Mouse (Mus musculus): ENCODE data around the gene Nfic. TPM values are rescaled to one million over a fixed set of nuclear protein-coding genes. Genes with fewer than 3 reads are reported as not detected.

Gene Nfic
- polyA plus RNA-seq, 1 experiment from 2014 or later: 16.3 TPM

GRCm38 (mm10) chr10:81495151-81495550 is 39.7 kb upstream of the Nfic start:
- Histone ChIP-seq H3K9me3 (no peaks in the 10 kb centered on the region), H3K27ac (no peak overlapping the region), H3K9ac (peak overlapping the region; percentile 78), H3K4me1 (peaks cover 27% of the 10 kb centered on the region), H3K27me3 (no peaks in the 10 kb centered on the region), H3K4me2 (peak overlapping the region; percentile 92), H3K36me3 (replicated peaks) (peaks cover 34% of the 10 kb centered on the region), H3K4me3 (replicated peaks) (peak overlapping the region; percentile 73)
- ATAC-seq (ENCODE audit: low FRiP score): no peak
- WGBS: 83% methylated on average over 6 of the region's 6 CpGs

DNA sequence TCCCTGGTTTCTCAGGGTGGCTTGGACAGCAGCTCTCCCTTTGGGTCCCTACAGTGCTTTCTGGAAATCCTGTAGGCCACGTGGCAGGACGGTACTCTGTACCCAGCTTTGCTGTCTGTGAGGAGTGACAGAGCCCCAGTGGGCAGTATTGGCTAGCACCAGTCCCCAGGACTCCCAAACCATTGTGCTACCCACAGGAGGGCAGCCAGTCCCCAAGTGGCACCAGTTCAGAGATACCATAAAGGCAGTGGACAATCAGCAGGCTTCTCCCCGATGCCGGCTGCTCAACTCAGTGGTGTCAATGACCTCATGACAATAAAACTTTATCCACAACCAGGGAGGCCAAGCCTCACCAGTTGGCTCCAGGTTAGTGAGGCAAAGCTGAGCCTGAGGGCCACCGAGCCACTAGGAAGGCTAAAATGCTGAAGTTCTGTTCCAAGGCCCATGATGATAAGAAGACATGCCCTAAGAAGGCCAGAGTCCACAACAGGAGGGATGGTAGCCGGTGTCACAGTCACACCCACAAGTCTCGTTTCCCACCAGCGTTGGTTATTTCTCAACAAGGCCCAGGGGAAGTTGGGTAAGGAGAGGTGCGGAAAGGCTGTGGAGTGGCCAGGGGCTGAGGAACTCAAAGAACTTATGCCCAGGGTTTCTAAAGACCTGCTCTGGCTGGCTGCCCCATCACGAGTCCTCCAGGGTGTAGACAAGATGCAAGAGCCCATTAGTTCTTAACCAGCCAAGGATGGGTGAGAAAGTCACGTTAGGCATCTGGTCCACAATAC is 39.0 kb upstream of the Nfic start:
- Histone ChIP-seq H3K27ac (no peak overlapping the region), H3K4me1 (peaks cover 27% of the 10 kb centered on the region), H3K9ac (peak overlapping the region; percentile 21; the same call in 1 of the 2 replicates), H3K27me3 (no peaks in the 10 kb centered on the region), H3K36me3 (replicated peaks) (peaks cover 41% of the 10 kb centered on the region), H3K4me3 (replicated peaks) (peak overlapping the region; percentile 73; the same call in 1 of the 2 replicates), H3K4me2 (peak overlapping the region; percentile 92), H3K9me3 (no peaks in the 10 kb centered on the region)
- 89% methylated on average over 11 of the region's 11 CpGs for WGBS
- ATAC-seq (ENCODE audit: low FRiP score): no peak

DNA sequence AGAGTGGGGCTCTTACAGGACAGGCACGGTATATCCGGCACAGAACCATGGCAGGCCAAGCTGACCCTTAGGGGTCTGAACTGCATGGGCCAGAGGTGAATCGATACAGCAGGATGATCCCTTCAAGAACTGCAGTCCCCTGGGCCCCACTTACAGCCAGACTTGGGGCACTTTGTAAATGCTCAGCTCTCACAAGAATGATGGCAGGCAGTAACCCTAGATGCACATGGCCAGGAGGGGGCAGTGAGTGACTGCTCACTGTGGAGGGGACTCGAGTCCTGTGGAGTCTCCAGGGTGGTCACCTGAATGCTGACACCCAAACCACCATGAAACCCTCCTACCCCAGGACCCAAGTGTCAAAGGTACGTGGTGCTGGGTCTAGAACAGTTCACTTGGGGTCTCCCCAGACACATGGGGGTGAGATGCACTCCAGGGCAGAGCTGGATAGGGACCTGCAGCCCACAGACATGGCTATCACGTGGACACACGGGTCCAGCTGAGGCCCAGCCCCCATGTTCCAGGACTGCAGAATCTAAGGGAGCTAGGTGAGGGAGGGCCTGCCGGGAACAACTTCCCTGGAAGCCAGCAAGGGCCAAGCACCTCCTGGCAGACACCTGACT is 38.3 kb upstream of the Nfic start:
- no peak overlapping the region for H3K27ac ChIP-seq
- WGBS: 88% methylated on average over 8 of the region's 8 CpGs
- H3K27me3 ChIP-seq: no peaks in the 10 kb centered on the region
- no peaks in the 10 kb centered on the region for H3K9me3 ChIP-seq
- ATAC-seq (ENCODE audit: low FRiP score): no peak
- H3K4me1 ChIP-seq: peaks cover 27% of the 10 kb centered on the region
- H3K4me3 ChIP-seq (replicated peaks): no peak overlapping the region
- H3K4me2 ChIP-seq: no peak overlapping the region
- no peak overlapping the region for H3K9ac ChIP-seq
- peaks cover 48% of the 10 kb centered on the region for H3K36me3 ChIP-seq (replicated peaks)

DNA sequence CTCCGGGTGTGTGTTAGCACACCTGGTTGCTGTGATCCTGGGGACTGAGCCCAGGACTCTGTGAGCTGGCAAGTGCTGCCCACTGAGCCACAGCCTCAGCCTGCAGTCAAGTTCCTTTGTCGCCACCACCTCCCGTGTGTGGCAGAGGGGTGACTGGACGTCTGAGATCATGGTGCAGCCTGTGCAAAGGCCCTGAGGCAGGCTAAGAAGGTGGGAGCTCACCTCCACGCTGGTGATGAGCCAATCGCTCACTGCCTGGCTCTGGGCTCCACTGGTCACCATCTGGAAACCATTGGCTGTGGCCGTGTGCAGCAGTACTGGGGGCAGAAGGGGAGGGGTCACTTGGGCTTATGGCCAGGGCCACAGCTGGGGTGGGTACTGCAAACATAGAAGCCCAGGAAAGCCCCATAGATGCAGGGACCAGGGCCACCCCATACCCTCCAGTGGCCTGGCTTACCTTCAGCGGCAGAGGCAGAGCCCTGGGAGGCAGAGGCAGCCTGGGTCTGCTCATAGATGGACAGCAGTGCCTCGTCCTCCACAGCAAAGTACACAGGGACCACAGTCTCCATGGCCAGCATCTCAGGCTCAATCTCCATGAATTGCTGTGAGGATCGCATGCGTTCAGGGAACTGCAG is 37.3 kb upstream of the Nfic start:
- WGBS: 86% methylated on average over 11 of the region's 11 CpGs
- H3K4me1 ChIP-seq: peaks cover 27% of the 10 kb centered on the region
- H3K4me2 ChIP-seq: no peak overlapping the region
- H3K27me3 ChIP-seq: no peaks in the 10 kb centered on the region
- H3K27ac ChIP-seq: no peak overlapping the region
- H3K9ac ChIP-seq: no peak overlapping the region
- no peak overlapping the region for H3K4me3 ChIP-seq (replicated peaks)
- no peaks in the 10 kb centered on the region for H3K9me3 ChIP-seq
- H3K36me3 ChIP-seq (replicated peaks): peaks cover 58% of the 10 kb centered on the region
- no peak for ATAC-seq (ENCODE audit: low FRiP score)

DNA sequence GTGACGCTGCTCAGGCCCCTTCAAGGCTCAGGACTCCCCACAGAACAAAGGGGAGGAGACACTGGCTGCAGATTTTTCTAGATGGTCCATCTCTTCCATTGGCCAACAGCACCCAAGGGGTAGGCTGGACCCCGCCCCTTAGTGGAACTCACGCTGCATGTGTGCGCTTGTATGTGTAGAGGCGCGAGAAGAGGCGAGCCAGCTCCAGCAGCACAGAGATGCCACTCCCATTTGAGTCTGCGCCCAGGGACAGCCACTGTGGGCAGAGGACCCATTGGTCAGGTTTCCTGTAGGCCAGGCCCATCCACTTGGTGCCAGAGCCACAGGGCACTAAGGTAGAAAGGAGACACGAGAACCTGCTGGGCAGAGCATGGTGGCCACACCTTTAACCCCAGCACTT is 35.6 kb upstream of the Nfic start:
- ATAC-seq (ENCODE audit: low FRiP score): no peak
- Histone ChIP-seq H3K27me3 (no peaks in the 10 kb centered on the region), H3K9me3 (no peaks in the 10 kb centered on the region), H3K27ac (no peak overlapping the region), H3K4me1 (peaks cover 19% of the 10 kb centered on the region), H3K36me3 (replicated peaks) (peaks cover 75% of the 10 kb centered on the region), H3K9ac (no peak overlapping the region), H3K4me3 (replicated peaks) (no peak overlapping the region), H3K4me2 (no peak overlapping the region)
- 95% methylated on average over 9 of the region's 9 CpGs for WGBS

DNA sequence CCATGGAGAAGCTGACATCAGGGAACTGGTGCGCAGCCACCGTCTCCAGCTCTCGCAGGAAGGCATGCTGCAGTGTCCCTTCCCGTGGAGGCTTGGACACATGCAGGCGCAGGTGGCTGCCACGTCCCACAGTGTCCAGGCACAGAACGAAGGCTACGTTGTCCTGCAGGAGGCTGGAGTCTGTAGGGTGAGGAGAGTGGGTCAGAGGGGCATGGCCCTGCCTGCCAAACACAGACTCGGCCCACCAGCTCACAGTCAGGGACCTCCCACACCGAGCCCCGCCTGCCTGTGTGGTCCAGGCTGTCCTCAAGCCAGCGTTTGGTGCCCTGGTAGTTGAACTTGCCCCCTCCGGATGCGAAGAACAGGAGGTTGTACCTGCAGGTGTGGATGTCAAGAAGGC is 34.5 kb upstream of the Nfic start:
- Histone ChIP-seq H3K36me3 (replicated peaks) (peaks cover 76% of the 10 kb centered on the region), H3K4me1 (peaks cover 16% of the 10 kb centered on the region), H3K9me3 (no peaks in the 10 kb centered on the region), H3K4me3 (replicated peaks) (no peak overlapping the region), H3K9ac (no peak overlapping the region), H3K27ac (no peak overlapping the region), H3K27me3 (no peaks in the 10 kb centered on the region), H3K4me2 (no peak overlapping the region)
- ATAC-seq (ENCODE audit: low FRiP score): no peak
- 84% methylated on average over 14 of the region's 14 CpGs for WGBS

DNA sequence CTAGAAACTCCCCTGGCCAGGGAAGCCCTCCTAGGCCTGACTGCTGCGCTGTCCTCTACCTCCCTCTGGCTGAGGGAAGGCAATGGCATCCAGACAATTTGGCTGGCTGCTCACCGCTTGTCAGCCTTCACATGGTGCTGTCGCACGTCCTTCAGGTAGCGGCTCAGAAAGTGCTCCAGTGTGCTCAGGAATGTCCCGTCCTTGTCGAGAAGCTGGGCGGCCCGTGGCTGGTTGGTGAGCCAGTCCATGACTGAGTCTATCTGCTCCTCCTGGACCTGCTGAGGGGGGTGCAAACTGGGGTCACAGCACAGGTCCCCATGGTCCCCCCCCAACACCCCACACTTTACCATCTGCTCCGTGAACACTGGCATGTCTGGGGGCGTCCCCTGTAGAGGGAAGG is 32.6 kb upstream of the Nfic start:
- Histone ChIP-seq H3K27ac (no peak overlapping the region), H3K27me3 (no peaks in the 10 kb centered on the region), H3K9me3 (no peaks in the 10 kb centered on the region), H3K36me3 (replicated peaks) (peaks cover 72% of the 10 kb centered on the region), H3K4me3 (replicated peaks) (no peak overlapping the region), H3K4me2 (no peak overlapping the region), H3K4me1 (peaks cover 10% of the 10 kb centered on the region), H3K9ac (no peak overlapping the region)
- 90% methylated on average over 11 of the region's 11 CpGs for WGBS
- ATAC-seq (ENCODE audit: low FRiP score): no peak

GRCm38 (mm10) chr10:81486496-81486895 is 31.1 kb upstream of the Nfic start:
- WGBS: 85% methylated on average over 10 of the region's 10 CpGs
- ATAC-seq (ENCODE audit: low FRiP score): no peak
- Histone ChIP-seq H3K9me3 (no peaks in the 10 kb centered on the region), H3K27me3 (peaks cover 10% of the 10 kb centered on the region), H3K4me1 (peaks cover 20% of the 10 kb centered on the region), H3K4me2 (no peak overlapping the region), H3K27ac (no peak overlapping the region), H3K4me3 (replicated peaks) (no peak overlapping the region), H3K36me3 (replicated peaks) (peaks cover 56% of the 10 kb centered on the region), H3K9ac (no peak overlapping the region)

- Histone ChIP-seq H3K27ac (0 out of 2 replicates have a peak overlapping the region, but pooled peaks have one; percentile 75), H3K4me3 (replicated peaks) (no peak overlapping the region)
- 78% methylated on average over 7 of the region's 7 CpGs for WGBS
These were observed 30.1 kb upstream of the Nfic start for GRCm38 (mm10) chr10:81485479-81486018.

DNA sequence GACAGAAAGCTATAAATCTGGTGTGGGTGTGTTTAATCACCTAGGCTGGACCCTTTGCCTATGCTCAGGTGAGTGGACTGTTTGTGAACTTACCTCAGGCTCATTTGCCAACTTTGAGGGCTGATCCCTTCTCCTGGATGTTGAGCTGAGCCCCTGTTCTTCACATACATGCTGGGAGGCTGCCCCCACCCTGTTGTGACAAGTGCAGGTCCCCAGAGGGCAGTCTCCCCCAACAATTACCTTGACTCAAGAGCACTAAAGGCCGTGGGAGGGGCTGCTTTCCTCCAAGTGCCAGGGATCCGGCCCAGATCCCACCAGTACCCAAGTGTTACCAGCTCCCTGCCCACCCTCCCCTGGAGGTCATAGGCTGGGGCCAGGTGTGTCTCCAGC is 29.6 kb upstream of the Nfic start:
- Histone ChIP-seq H3K27me3 (peaks cover 22% of the 10 kb centered on the region), H3K36me3 (replicated peaks) (peaks cover 41% of the 10 kb centered on the region), H3K27ac (peak overlapping the region; percentile 75), H3K9ac (no peak overlapping the region), H3K4me3 (replicated peaks) (no peak overlapping the region), H3K4me2 (no peak overlapping the region), H3K4me1 (peaks cover 33% of the 10 kb centered on the region), H3K9me3 (no peaks in the 10 kb centered on the region)
- ATAC-seq (ENCODE audit: low FRiP score): no peak
- WGBS: 31% methylated on average over 2 of the region's 2 CpGs

More at GRCm38 (mm10) chr10:81485479-81486018, 30.1 kb upstream of the Nfic start:
- H3K4me1 ChIP-seq: peaks cover 28% of the 10 kb centered on the region
- H3K9ac ChIP-seq: no peak overlapping the region
- peaks cover 46% of the 10 kb centered on the region for H3K36me3 ChIP-seq (replicated peaks)
- H3K9me3 ChIP-seq: no peaks in the 10 kb centered on the region
- H3K4me2 ChIP-seq: no peak overlapping the region
- no peak for ATAC-seq (ENCODE audit: low FRiP score)
- H3K27me3 ChIP-seq: peaks cover 19% of the 10 kb centered on the region

DNA sequence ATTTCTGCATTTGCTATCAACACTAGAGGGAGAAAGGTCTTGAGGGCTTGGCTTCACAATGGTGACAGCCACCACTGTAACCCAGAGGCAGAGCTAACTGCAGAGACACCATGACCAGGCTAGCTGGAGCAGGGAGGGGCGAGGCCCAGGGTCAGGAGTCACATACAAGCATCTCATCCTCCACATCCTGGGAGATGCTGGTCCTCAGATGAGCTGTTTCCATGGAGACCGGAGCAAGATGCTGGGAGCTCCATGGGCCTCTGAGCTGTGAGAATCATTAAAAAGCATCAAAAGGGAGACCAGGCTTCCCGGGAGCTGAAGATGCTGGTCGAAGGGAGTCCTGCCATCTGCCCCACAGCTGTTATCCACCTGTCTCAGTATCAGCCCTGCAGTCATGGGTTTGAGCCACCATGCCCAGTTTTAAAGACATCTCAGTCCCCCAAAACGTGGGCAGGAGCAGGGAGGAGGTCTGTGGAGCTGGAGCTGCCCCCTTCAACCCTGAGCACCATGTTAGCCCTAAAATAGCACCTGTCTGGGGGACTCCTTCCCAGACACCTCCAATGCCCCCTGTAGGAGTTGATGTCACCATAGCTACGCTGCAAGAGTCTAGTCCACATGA is 29.1 kb upstream of the Nfic start:
- H3K4me1 ChIP-seq: peaks cover 38% of the 10 kb centered on the region
- peaks cover 25% of the 10 kb centered on the region for H3K27me3 ChIP-seq
- peak overlapping the region; percentile 75 for H3K27ac ChIP-seq
- no peak overlapping the region for H3K4me2 ChIP-seq
- H3K4me3 ChIP-seq (replicated peaks): no peak overlapping the region
- H3K36me3 ChIP-seq (replicated peaks): peaks cover 36% of the 10 kb centered on the region
- H3K9ac ChIP-seq: no peak overlapping the region
- peak; percentile 19; the same call in 1 of the 2 replicates for ATAC-seq (ENCODE audit: low FRiP score)
- no peaks in the 10 kb centered on the region for H3K9me3 ChIP-seq
- 62% methylated on average over 6 of the region's 6 CpGs for WGBS

DNA sequence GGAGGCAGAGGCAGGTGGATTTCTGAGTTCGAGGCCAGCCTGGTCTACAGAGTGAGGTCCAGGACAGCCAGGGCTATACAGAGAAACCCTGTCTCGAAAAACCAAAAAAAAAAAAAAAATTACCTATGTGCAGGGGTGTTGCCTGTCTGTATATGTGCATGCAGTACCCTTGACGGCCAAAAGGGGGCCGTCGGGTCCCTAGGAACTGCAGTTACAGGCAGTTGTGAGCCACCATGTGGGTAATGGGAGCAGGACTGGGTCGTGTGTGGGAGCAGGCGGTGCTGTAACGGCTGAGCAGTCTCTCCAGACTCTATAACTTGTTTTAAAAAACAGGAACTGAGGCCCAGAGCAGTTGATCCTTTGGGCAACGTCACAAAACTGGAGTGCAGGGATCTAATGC is 28.5 kb upstream of the Nfic start:
- Histone ChIP-seq H3K27me3 (peaks cover 25% of the 10 kb centered on the region), H3K9ac (no peak overlapping the region), H3K36me3 (replicated peaks) (peaks cover 31% of the 10 kb centered on the region), H3K27ac (peak overlapping the region; percentile 75), H3K9me3 (no peaks in the 10 kb centered on the region), H3K4me3 (replicated peaks) (no peak overlapping the region), H3K4me1 (peaks cover 38% of the 10 kb centered on the region), H3K4me2 (no peak overlapping the region)
- 18% methylated on average over 9 of the region's 9 CpGs for WGBS
- ATAC-seq (ENCODE audit: low FRiP score): no peak
